Mouse (Mus musculus) testis, adult 2 months (tissue): ENCODE data around the gene Gm20388. TPM values are rescaled to one million over a fixed set of nuclear protein-coding genes. Genes with fewer than 3 reads are reported as not detected.

Source experiments
- H3K27ac ChIP-seq: fragments of 200-500 bp; 2 replicates; pipeline ENCODE4 v1.5.1; 2012; ENCODE audit warnings: low read depth, low read length; ENCODE audit not compliant: control insufficient read depth, insufficient read depth
- H3K27me3 ChIP-seq: fragments of 200-500 bp; 2 replicates; pipeline ENCODE4 v1.6.1; 2012; ENCODE audit warnings: mild to moderate bottlenecking, low read length, moderate library complexity; ENCODE audit not compliant: control insufficient read depth, insufficient read depth
- H3K36me3 ChIP-seq: fragments of 200-500 bp; 2 replicates; pipeline ENCODE4 v1.6.1; 2012; ENCODE audit warnings: mild to moderate bottlenecking, low read length; ENCODE audit not compliant: control insufficient read depth, insufficient read depth
- H3K4me1 ChIP-seq: fragments of 200-500 bp; 2 replicates; pipeline ENCODE4 v1.6.1; 2012; ENCODE audit warnings: low read length; ENCODE audit not compliant: control insufficient read depth, insufficient read depth
- H3K4me3 ChIP-seq: fragments of 200-500 bp; 2 replicates; pipeline ENCODE4 v1.5.1; 2012; ENCODE audit warnings: low read depth, mild to moderate bottlenecking, low read length, moderate library complexity, mixed read lengths; ENCODE audit not compliant: control insufficient read depth
- CTCF ChIP-seq: fragments of 200-500 bp; IDR thresholded peaks from 2 replicates; pipeline ENCODE4 v1.5.1; 2012; ENCODE audit warnings: low read depth, mild to moderate bottlenecking, inconsistent platforms, low read length, moderate library complexity; ENCODE audit not compliant: control insufficient read depth, insufficient read depth, insufficient replicate concordance
- POLR2A ChIP-seq: fragments of 200-500 bp; IDR thresholded peaks from 2 replicates; pipeline ENCODE4 v1.6.1; 2012; ENCODE audit warnings: low read depth, mild to moderate bottlenecking, inconsistent platforms, low read length, moderate library complexity; ENCODE audit not compliant: control insufficient read depth
- polyA plus RNA-seq: library from polyadenylated mRNA; depleted of rRNA; stranded (reverse); fragments of >200 nt; gene quantifications from 2 replicates; pipeline ENCODE4 v1.2.3, GENCODE M21; 2012

Gene Gm20388
- polyA plus RNA-seq, 1 experiment, result 5.6 TPM

DNA sequence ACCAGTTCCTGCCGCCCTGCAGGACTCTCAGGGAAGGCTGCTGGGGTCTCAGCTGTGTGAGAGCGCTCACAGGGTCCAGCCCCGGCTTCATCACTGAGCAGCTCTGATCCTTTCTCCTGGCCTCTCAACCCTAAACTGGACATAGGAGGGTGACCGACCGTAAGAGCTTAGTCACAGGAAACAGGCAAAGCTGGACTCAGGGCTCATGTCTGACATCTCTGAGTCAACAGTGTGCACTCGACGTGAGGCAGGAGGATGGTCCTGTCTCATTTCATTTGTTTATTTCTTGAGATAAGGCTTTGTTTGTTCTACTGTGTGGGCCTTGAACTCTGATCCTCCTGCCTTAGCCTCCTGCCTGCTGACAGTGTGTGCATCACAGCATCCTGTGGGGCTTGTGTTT lies 709.8 kb downstream of the Gm20388 start:
- H3K4me1 ChIP-seq, result peaks cover 4% of the 10 kb centered on the region
- no peaks in the 10 kb centered on the region for H3K27me3 ChIP-seq
- H3K27ac ChIP-seq, result no peak overlapping the region
- H3K4me3 ChIP-seq, result no peak overlapping the region
- TF ChIP-seq POLR2A, result no peak
- no peak for TF ChIP-seq CTCF
- no peaks in the 10 kb centered on the region for H3K36me3 ChIP-seq

DNA sequence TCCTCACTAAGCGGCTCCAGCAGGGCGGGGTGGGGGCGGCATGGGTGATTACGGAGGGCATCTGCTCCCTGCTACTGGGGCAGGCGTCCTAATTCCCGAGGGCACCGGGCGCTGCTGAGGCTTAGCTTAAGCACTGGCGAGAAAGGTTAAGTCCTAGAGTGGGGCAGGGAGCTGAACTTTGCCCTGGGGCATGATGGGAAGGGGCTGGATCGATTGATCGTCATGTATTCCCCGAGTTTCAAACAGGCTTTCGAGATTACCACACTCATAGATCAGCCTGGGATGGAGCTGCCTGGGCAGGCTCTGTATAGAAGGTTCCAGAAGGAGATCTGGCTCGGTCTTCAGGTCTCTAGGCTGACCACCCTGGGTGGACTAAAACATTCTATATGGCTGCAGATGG lies 711.5 kb downstream of the Gm20388 start:
- no peaks in the 10 kb centered on the region for H3K36me3 ChIP-seq
- no peak for TF ChIP-seq POLR2A
- no peak for TF ChIP-seq CTCF
- no peak overlapping the region for H3K27ac ChIP-seq
- H3K4me3 ChIP-seq, result no peak overlapping the region
- no peaks in the 10 kb centered on the region for H3K27me3 ChIP-seq
- H3K4me1 ChIP-seq, result peaks cover 9% of the 10 kb centered on the region

DNA sequence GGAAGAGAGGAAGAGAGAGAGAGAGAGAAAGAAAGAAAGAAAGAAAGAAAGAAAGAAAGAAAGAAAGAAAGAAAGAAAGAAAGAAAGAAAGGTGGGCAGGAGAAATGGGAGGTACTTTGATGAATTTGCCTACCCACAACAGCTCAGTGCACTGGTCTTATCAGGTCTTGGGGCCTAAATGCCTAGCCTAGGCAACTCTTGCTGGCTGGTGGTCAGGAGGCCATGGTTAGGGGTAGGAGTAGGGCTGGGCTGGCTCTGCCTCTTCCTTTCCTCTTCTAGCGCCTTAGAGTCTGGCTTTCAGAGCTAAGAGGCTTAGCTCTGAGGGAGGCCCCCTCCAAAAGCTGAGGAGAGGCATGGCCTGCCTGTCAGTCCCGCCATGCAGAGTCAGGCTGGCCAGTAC lies 713.0 kb downstream of the Gm20388 start:
- Histone ChIP-seq H3K27me3 (no peaks in the 10 kb centered on the region), H3K27ac (no peak overlapping the region), H3K4me3 (peak overlapping the region; percentile 25; the same call in 1 of the 2 replicates), H3K36me3 (no peaks in the 10 kb centered on the region), H3K4me1 (peaks cover 7% of the 10 kb centered on the region)
- no peak for TF ChIP-seq POLR2A
- no peak for TF ChIP-seq CTCF

GRCm38 (mm10) chr8:120626461-120626860 lies 715.8 kb downstream of the Gm20388 start:
- H3K27ac ChIP-seq, result no peak overlapping the region
- H3K4me1 ChIP-seq, result peaks cover 7% of the 10 kb centered on the region
- no peaks in the 10 kb centered on the region for H3K27me3 ChIP-seq
- H3K36me3 ChIP-seq, result no peaks in the 10 kb centered on the region
- TF ChIP-seq CTCF (no peak), POLR2A (no peak)
- peak overlapping the region; percentile 61 for H3K4me3 ChIP-seq

DNA sequence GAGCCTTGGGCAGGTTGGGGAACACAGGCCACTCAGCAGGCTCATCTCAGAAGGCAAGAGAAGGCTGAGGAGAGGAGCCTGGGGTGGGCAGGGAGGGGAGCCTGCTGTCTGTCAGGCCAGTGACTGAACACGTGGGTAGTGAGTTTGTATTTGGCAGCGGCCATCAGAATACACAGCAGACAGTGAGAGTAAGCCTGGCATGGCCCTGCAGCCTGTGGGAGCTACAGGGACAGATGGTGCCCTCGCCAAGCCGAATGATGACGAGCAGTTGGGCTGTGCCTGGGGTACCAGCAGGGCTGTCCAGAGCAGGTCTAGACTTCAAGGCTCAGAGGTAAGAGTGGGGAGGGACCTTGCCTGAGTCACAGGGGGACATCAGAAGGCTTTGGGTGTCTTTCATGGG lies 716.7 kb downstream of the Gm20388 start:
- H3K4me3 ChIP-seq, result peak overlapping the region; percentile 73
- H3K27me3 ChIP-seq, result no peaks in the 10 kb centered on the region
- no peak overlapping the region for H3K27ac ChIP-seq
- TF ChIP-seq CTCF (no peak), POLR2A (no peak)
- H3K4me1 ChIP-seq, result peaks cover 7% of the 10 kb centered on the region
- no peaks in the 10 kb centered on the region for H3K36me3 ChIP-seq

DNA sequence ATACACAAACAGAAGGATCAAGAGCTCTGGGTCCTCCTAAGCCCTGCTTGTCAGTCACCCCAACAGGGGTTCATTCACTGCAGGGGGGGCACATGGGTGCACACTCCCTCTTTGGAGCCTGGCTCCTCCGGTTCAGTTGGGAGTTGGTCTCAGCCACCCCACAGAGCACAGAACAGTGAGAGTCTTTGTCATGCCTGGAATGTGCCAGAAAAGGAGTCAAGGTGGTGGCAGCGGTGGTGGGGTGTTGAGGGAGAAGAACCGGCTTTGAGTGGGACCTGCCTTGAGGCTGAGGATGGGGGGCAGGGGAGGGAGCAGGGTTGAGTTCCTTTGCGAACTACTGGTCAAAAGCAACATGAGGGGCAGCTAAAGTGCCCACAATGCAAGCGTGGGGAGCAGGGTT lies 719.4 kb downstream of the Gm20388 start:
- Histone ChIP-seq H3K4me1 (peaks cover 11% of the 10 kb centered on the region), H3K4me3 (peak overlapping the region; percentile 51), H3K27me3 (no peaks in the 10 kb centered on the region), H3K36me3 (no peaks in the 10 kb centered on the region), H3K27ac (no peak overlapping the region)
- TF ChIP-seq POLR2A, result no peak
- no peak for TF ChIP-seq CTCF

DNA sequence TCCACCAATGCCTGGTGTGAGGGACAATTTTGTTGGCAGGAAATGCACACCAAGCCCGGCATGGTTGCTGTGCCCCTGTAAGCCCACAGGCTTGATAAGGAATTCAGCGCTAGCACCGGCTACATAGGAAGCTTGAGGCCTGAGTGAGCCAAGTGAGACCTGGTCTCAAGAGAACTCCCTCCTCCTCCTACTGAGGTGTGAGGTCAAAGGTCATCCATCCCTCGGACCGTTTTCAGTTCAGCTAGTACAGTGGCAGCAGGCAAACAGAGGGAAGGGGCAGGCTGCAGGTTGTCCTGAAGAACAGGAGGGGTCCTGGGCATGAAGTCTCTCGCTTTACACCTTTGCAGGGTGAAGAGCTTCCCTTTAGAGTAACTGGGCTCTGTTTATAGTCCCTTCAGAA lies 720.2 kb downstream of the Gm20388 start:
- Histone ChIP-seq H3K27ac (no peak overlapping the region), H3K36me3 (no peaks in the 10 kb centered on the region), H3K4me1 (peaks cover 11% of the 10 kb centered on the region), H3K4me3 (peak overlapping the region; percentile 1; the same call in 1 of the 2 replicates), H3K27me3 (no peaks in the 10 kb centered on the region)
- TF ChIP-seq CTCF, result no peak
- no peak for TF ChIP-seq POLR2A

- Histone ChIP-seq H3K27ac (no peak overlapping the region), H3K4me1 (peaks cover 7% of the 10 kb centered on the region), H3K36me3 (no peaks in the 10 kb centered on the region), H3K4me3 (no peak overlapping the region; the same call in 1 of the 2 replicates), H3K27me3 (no peaks in the 10 kb centered on the region)
- no peak for TF ChIP-seq POLR2A
Observed at GRCm38 (mm10) chr8:120631441-120632375, 721.1 kb downstream of the Gm20388 start.
